Mouse (Mus musculus) MEL (cell line): Measurements from ENCODE around the gene Dusp10. TPM values are rescaled to one million over a fixed set of nuclear protein-coding genes. Genes with fewer than 3 reads are reported as not detected.

Experiments
- DNase-seq: peaks from one replicate; pipeline ENCODE4 v3.0.0; 2011; ENCODE audit warnings: low read depth, low spot score
- H3K27ac ChIP-seq: 2 replicates; pipeline ENCODE4 v1.5.1; 2012; ENCODE audit warnings: low read depth, mild to moderate bottlenecking, control low read depth, low read length, moderate library complexity; ENCODE audit not compliant: control insufficient read depth
- H3K27me3 ChIP-seq, 2 experiments: fragments of 150-350 bp in 1 of 2; sonication (generic) in 1 of 2; 2 replicates each; pipeline ENCODE4 v1.6.1; 2012; ENCODE audit warnings: low read length in 2 of 2, mild to moderate bottlenecking in 2 of 2, improper control_type of control experiment in 1 of 2, moderate library complexity in 1 of 2; ENCODE audit not compliant: insufficient read depth in 2 of 2, control insufficient read depth in 1 of 2
- H3K36me3 ChIP-seq, 2 experiments: 2 replicates each; pipeline ENCODE4 v1.6.1; 2012 to 2014; ENCODE audit warnings: low read length in 2 of 2, improper control_type of control experiment in 1 of 2, inconsistent platforms in 1 of 2, mild to moderate bottlenecking in 1 of 2; ENCODE audit not compliant: insufficient read depth in 2 of 2, control insufficient read depth in 1 of 2
- H3K4me1 ChIP-seq, 2 experiments: fragments of 150-350 bp in 1 of 2; sonication (generic) in 1 of 2; 2 replicates each; pipeline ENCODE4 v1.6.1; 2012; ENCODE audit warnings: low read length in 2 of 2, improper control_type of control experiment in 1 of 2, mild to moderate bottlenecking in 1 of 2; ENCODE audit not compliant: insufficient read depth in 2 of 2, control insufficient read depth in 1 of 2
- H3K4me3 ChIP-seq, 2 experiments: fragments of 150-350 bp in 1 of 2; sonication (generic) in 1 of 2; 2 replicates each; pipeline ENCODE4 v1.5.1; 2012; ENCODE audit warnings: low read depth in 2 of 2, low read length in 2 of 2, mild to moderate bottlenecking in 2 of 2, moderate library complexity in 2 of 2, control low read depth in 1 of 2, improper control_type of control experiment in 1 of 2; ENCODE audit not compliant: control insufficient read depth in 1 of 2, insufficient read depth in 1 of 2
- H3K79me2 ChIP-seq: 2 replicates; pipeline ENCODE4 v1.6.1; 2012; ENCODE audit warnings: mild to moderate bottlenecking, low read length, moderate library complexity; ENCODE audit not compliant: control insufficient read depth, poor library complexity, insufficient read depth
- H3K9ac ChIP-seq: 2 replicates; pipeline ENCODE4 v1.6.1; 2012; ENCODE audit warnings: low read depth, mild to moderate bottlenecking, control low read depth, low read length, moderate library complexity; ENCODE audit not compliant: control insufficient read depth, poor library complexity, severe bottlenecking
- H3K9me3 ChIP-seq: fragments of 150-350 bp; sonication (generic); replicated peaks from 2 replicates; pipeline ENCODE4 v1.6.1; 2012; ENCODE audit warnings: mild to moderate bottlenecking, low read length, improper control_type of control experiment, moderate library complexity; ENCODE audit not compliant: insufficient read depth
- EP300 ChIP-seq, 2 experiments: IDR thresholded peaks; 2 replicates each; pipeline ENCODE4 v1.6.1; 2011; ENCODE audit warnings: improper control_type of control experiment in 2 of 2, low read length in 2 of 2, low read depth in 1 of 2, mild to moderate bottlenecking in 1 of 2
- ETS1 ChIP-seq: IDR thresholded peaks from 2 replicates; pipeline ENCODE4 v1.6.1; 2012; ENCODE audit warnings: low read depth, mild to moderate bottlenecking, inconsistent platforms, low read length, improper control_type of control experiment, moderate library complexity
- GABPA ChIP-seq: IDR thresholded peaks from 2 replicates; pipeline ENCODE4 v1.6.1; 2012; ENCODE audit warnings: low read depth, mild to moderate bottlenecking, inconsistent platforms, low read length, improper control_type of control experiment, moderate library complexity
- MAFK ChIP-seq: IDR thresholded peaks from 2 replicates; pipeline ENCODE4 v1.6.1; 2011; ENCODE audit warnings: low read depth, mild to moderate bottlenecking, low read length, improper control_type of control experiment, borderline replicate concordance
- MXI1 ChIP-seq: IDR thresholded peaks from 2 replicates; pipeline ENCODE4 v1.6.1; 2011; ENCODE audit warnings: mild to moderate bottlenecking, low read depth, low read length, improper control_type of control experiment
- NRF1 ChIP-seq: IDR thresholded peaks from 2 replicates; pipeline ENCODE4 v1.6.1; 2014; ENCODE audit warnings: low read depth, mild to moderate bottlenecking, inconsistent platforms, low read length, improper control_type of control experiment, moderate library complexity; ENCODE audit not compliant: poor library complexity, insufficient read depth, severe bottlenecking
- POLR2A ChIP-seq, 2 experiments: IDR thresholded peaks; 2 replicates each; pipeline ENCODE4 v1.6.1; 2011 to 2012; ENCODE audit warnings: low read length in 2 of 2, mild to moderate bottlenecking in 2 of 2, control low read depth in 1 of 2, improper control_type of control experiment in 1 of 2, low read depth in 1 of 2, moderate library complexity in 1 of 2; ENCODE audit not compliant: control insufficient read depth in 1 of 2, insufficient read depth in 1 of 2, poor library complexity in 1 of 2
- POLR2AphosphoS2 ChIP-seq: IDR thresholded peaks from 2 replicates; pipeline ENCODE4 v1.6.1; 2011; ENCODE audit warnings: low read length, improper control_type of control experiment
- POLR2AphosphoS5 ChIP-seq: IDR thresholded peaks from 2 replicates; pipeline ENCODE4 v1.6.1; 2012; ENCODE audit warnings: low read depth, borderline replicate concordance, mild to moderate bottlenecking, inconsistent platforms, low read length, moderate library complexity, mixed read lengths
- RAD21 ChIP-seq: IDR thresholded peaks from 2 replicates; pipeline ENCODE4 v1.6.1; 2011; ENCODE audit warnings: mild to moderate bottlenecking, low read depth, low read length, improper control_type of control experiment
- RCOR1 ChIP-seq: IDR thresholded peaks from 2 replicates; pipeline ENCODE4 v1.6.1; 2012; ENCODE audit warnings: low read depth, mild to moderate bottlenecking, inconsistent platforms, low read length, improper control_type of control experiment
- SIN3A ChIP-seq: IDR thresholded peaks from 2 replicates; pipeline ENCODE4 v1.6.1; 2012; ENCODE audit warnings: low read length, improper control_type of control experiment, inconsistent platforms
- SMC3 ChIP-seq: IDR thresholded peaks from 2 replicates; pipeline ENCODE4 v1.6.1; 2011; ENCODE audit warnings: low read depth, low read length, improper control_type of control experiment
- TBP ChIP-seq: IDR thresholded peaks from 2 replicates; pipeline ENCODE4 v1.8.0; 2011; ENCODE audit warnings: low read depth, low read length, improper control_type of control experiment
- USF2 ChIP-seq, 2 experiments: IDR thresholded peaks; 2 replicates each; pipeline ENCODE4 v1.6.1; 2011 to 2012; ENCODE audit warnings: improper control_type of control experiment in 2 of 2, low read length in 2 of 2, borderline replicate concordance in 1 of 2, inconsistent platforms in 1 of 2, low read depth in 1 of 2, mild to moderate bottlenecking in 1 of 2; ENCODE audit not compliant: insufficient read depth in 1 of 2
- ZC3H11A ChIP-seq: IDR thresholded peaks from 2 replicates; pipeline ENCODE4 v1.6.1; 2012; ENCODE audit warnings: low read depth, mild to moderate bottlenecking, inconsistent platforms, low read length, improper control_type of control experiment
- ZMIZ1 ChIP-seq: IDR thresholded peaks from 2 replicates; pipeline ENCODE4 v1.6.1; 2012; ENCODE audit warnings: low read depth, mild to moderate bottlenecking, inconsistent platforms, low read length, improper control_type of control experiment, moderate library complexity
- polyA plus RNA-seq, 2 experiments: library from polyadenylated mRNA; stranded (reverse) in 1 of 2; unstranded in 1 of 2; fragments of >175 nt in 1 of 2; fragments of >200 nt in 1 of 2; gene quantifications; 2 replicates each; pipeline versions ENCODE4 v1.2.1 to v1.2.4; 2012; ENCODE audit warnings: low replicate concordance in 2 of 2, low read depth in 1 of 2; ENCODE audit not compliant: insufficient read length in 2 of 2, insufficient read depth in 1 of 2, missing spikeins in 1 of 2
- total RNA-seq: library from RNA; depleted of rRNA; stranded (reverse); fragments of 300-350 nt; gene quantifications from 2 replicates; pipeline ENCODE4 v1.2.3, GENCODE M21; 2012; rRNA removed

Dusp10 gene
- total RNA-seq = 1.4 TPM in 2 replicates
- polyA plus RNA-seq = 1 to 10 TPM in 1 of 2 experiments, not detected in 1; 2.3 TPM

- Histone ChIP-seq H3K9ac (no peak within 1 kb of the TSS), H3K79me2 (no peaks in the 10 kb centered on the region), H3K4me1 (peaks cover 1 to 12% of the 10 kb centered on the region in 2 experiments; a peak in 3 of 4 replicates), H3K36me3 (peaks cover 0 to 7% of the 10 kb centered on the region in 2 experiments; a peak in 2 of 4 replicates), H3K4me3 (no peak within 1 kb of the TSS), H3K27me3 (no peaks in the 10 kb centered on the region), H3K27ac (no peak within 1 kb of the TSS), H3K9me3 (no peaks in the 10 kb centered on the region)
- DNase-seq = no peak
- TF ChIP-seq GABPA = no peak
- no peak for TF ChIP-seq POLR2A (IDR thresholded peaks at IDR 0.05; ENCODE audit: control insufficient read depth in 1 of 2, insufficient read depth in 1 of 2, low read depth in 1 of 2, low read length in 2 of 2, poor library complexity in 1 of 2)
- no peak for TF ChIP-seq MXI1
- TF ChIP-seq RAD21 = no peak
- no peak for TF ChIP-seq NRF1
- no peak for TF ChIP-seq RCOR1
- no peak for TF ChIP-seq EP300 (IDR thresholded peaks at IDR 0.05; ENCODE audit: low read depth in 1 of 2, low read length in 2 of 2)
- TF ChIP-seq ETS1 = no peak
- no peak for TF ChIP-seq TBP
- no peak for TF ChIP-seq MAFK
- no peak for TF ChIP-seq ZMIZ1
- TF ChIP-seq ZC3H11A = no peak
- TF ChIP-seq SIN3A = no peak
- TF ChIP-seq USF2 (IDR thresholded peaks at IDR 0.05; ENCODE audit: borderline replicate concordance in 1 of 2, insufficient read depth in 1 of 2, low read depth in 1 of 2, low read length in 2 of 2) = no peak
- no peak for TF ChIP-seq POLR2AphosphoS2
- no peak for TF ChIP-seq POLR2AphosphoS5
- no peak for TF ChIP-seq SMC3
Measured at GRCm38 (mm10) chr1:184013106-184013505, at the start of gene Dusp10. Gene Dusp10 (plus strand): TSS chr1:184013302.

- DNase-seq = no peak
- no peaks in the 10 kb centered on the region for H3K27me3 ChIP-seq
- TF ChIP-seq POLR2AphosphoS2 (no peak), SIN3A (no peak)
- H3K4me1 ChIP-seq = no peaks in the 10 kb centered on the region
- H3K9ac ChIP-seq = no peak overlapping the region
- no peaks in the 10 kb centered on the region for H3K36me3 ChIP-seq
- no peaks in the 10 kb centered on the region for H3K79me2 ChIP-seq
- H3K9me3 ChIP-seq = no peaks in the 10 kb centered on the region
- H3K27ac ChIP-seq = no peak overlapping the region
- H3K4me3 ChIP-seq = no peak overlapping the region
Measured at GRCm38 (mm10) chr1:183965341-183965740, 47.8 kb upstream of the Dusp10 start.
